Mouse (Mus musculus): Measurements from ENCODE around the gene Tekt4. TPM values are rescaled to one million over a fixed set of nuclear protein-coding genes. Genes with fewer than 3 reads are reported as not detected.

Gene Tekt4
- polyA plus RNA-seq (2015; fragmentation: Nextera tagmentation; extraction: Ambion mirVana): 5.8 and 7.4 TPM in 2 replicates

DNA sequence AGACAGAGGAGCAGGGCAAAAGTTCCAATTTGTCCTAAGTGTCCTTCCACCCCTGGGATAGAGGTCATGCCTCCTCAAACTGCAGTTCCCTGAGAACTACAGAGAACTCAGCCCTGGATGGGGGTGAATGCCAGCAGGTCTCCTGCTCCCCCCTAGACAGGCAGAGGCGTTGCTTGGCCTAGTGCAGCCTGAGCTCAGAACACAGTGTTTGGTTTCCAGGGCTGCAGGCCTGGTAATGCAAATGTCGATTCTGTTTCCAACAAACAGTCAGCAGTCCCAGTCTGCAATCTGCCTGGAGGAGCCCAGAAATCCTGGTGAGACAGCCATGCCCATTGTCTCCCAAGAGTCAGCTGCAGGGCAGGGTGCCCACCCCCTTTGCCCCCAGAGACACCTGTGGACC lies at the start of gene Tekt4:
TSS of gene Tekt4 (plus strand) at position 344 of the 400 bp plus-strand sequence.
- WGBS: 51% methylated on average over 2 of the region's 2 CpGs
- Histone ChIP-seq H3K9me3 (ENCODE audit: control insufficient read depth, low read length) (no peaks in the 10 kb centered on the region), H3K4me3 (ENCODE audit: low read length) (no peak within 1 kb of the TSS), H3K27me3 (ENCODE audit: control insufficient read depth, insufficient read depth, low read depth, low read length) (no peaks in the 10 kb centered on the region), H3K27ac (ENCODE audit: low read length) (no peak within 1 kb of the TSS), H3K4me1 (replicated peaks; ENCODE audit: control insufficient read depth, insufficient read depth, low read length) (no peaks in the 10 kb centered on the region), H3K4me2 (ENCODE audit: low read depth, low read length) (no peak within 1 kb of the TSS), H3K9ac (ENCODE audit: low read length) (no peak within 1 kb of the TSS), H3K36me3 (ENCODE audit: control insufficient read depth, insufficient read depth, low read length) (no peaks in the 10 kb centered on the region)
- no peak for ATAC-seq (ENCODE audit: low read depth)

DNA sequence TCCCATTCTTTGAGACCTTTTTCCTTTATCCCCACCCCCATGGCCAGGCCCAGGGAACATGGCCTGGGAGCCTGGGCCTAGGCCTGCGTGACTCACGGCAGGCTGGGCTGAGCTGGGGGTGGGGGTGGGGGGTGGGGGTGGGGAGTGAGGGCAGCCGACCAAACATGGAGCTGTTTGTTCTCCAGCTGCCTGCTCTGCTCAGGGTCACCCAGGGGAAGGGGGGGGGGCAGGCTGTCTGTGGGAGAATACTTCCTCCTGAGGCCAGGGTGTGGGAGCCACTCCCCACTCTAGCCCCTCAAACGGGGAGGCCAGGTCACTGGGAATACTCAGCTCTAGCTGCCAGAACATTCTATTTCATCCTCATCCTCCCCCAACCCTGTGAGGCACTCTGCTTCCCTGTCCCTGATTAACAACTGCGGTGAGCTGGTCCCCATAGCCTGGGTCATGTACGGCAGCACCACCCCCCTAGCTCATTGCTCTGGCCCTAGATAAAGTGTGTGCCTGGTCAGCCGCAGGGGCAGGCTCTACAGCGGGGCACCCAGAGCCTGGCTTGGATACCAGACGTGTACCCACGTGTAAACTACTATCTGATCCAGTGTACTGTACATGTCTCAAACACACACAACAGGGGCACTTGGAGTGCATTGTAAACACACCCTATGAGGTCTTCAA lies 49.1 kb upstream of the Tekt4 start:
- WGBS: 7% methylated on average over 10 of the region's 10 CpGs

GRCm38 (mm10) chr17:25406011-25406441 lies 48.4 kb upstream of the Tekt4 start:
- Histone ChIP-seq H3K4me1 (replicated peaks; ENCODE audit: control insufficient read depth, insufficient read depth, low read length) (peaks cover 11% of the 10 kb centered on the region), H3K9ac (ENCODE audit: low read length) (no peak overlapping the region), H3K4me3 (ENCODE audit: low read length) (no peak overlapping the region), H3K9me3 (ENCODE audit: control insufficient read depth, low read length) (no peaks in the 10 kb centered on the region), H3K36me3 (ENCODE audit: control insufficient read depth, insufficient read depth, low read length) (no peaks in the 10 kb centered on the region), H3K27ac (ENCODE audit: low read length) (no peak overlapping the region), H3K4me2 (ENCODE audit: low read depth, low read length) (no peak overlapping the region), H3K27me3 (ENCODE audit: control insufficient read depth, insufficient read depth, low read depth, low read length) (no peaks in the 10 kb centered on the region)
- no peak for ATAC-seq (ENCODE audit: low read depth)
- WGBS: 26% methylated on average over 6 of the region's 6 CpGs

More for the DNA sequence above, 49.1 kb upstream of the Tekt4 start:
- peaks cover 8% of the 10 kb centered on the region; the same call in 1 of the 2 replicates for H3K4me1 ChIP-seq (replicated peaks; ENCODE audit: control insufficient read depth, insufficient read depth, low read length)
- no peaks in the 10 kb centered on the region for H3K27me3 ChIP-seq (ENCODE audit: control insufficient read depth, insufficient read depth, low read depth, low read length)
- no peak overlapping the region for H3K9ac ChIP-seq (ENCODE audit: low read length)
- H3K36me3 ChIP-seq (ENCODE audit: control insufficient read depth, insufficient read depth, low read length): no peaks in the 10 kb centered on the region
- no peak overlapping the region for H3K27ac ChIP-seq (ENCODE audit: low read length)
- H3K4me3 ChIP-seq (ENCODE audit: low read length): no peak overlapping the region
- no peak overlapping the region for H3K4me2 ChIP-seq (ENCODE audit: low read depth, low read length)
- ATAC-seq (ENCODE audit: low read depth): peak; percentile 47
- H3K9me3 ChIP-seq (ENCODE audit: control insufficient read depth, low read length): no peaks in the 10 kb centered on the region

DNA sequence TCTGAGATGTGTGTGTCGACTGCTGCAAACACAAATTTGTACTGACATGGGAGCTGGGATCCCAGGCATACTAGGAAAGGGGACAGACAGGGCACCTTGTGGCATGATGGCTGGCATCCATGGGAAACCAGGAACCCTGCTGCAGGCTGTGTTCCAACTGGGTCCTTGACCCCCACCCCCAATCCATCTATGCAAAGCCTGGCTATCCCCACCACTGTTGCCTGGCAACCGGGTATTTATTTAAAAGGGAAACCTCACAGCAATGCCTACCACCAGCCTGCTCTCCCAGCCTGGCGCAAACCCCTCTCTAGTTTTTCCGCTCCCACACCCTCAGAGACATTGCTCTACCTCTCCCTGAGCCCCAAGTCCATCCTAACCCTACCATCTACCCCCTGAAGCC lies 47.1 kb upstream of the Tekt4 start:
- no peak overlapping the region for H3K4me2 ChIP-seq (ENCODE audit: low read depth, low read length)
- H3K36me3 ChIP-seq (ENCODE audit: control insufficient read depth, insufficient read depth, low read length): no peaks in the 10 kb centered on the region
- H3K4me1 ChIP-seq (replicated peaks; ENCODE audit: control insufficient read depth, insufficient read depth, low read length): peaks cover 11% of the 10 kb centered on the region
- H3K27me3 ChIP-seq (ENCODE audit: control insufficient read depth, insufficient read depth, low read depth, low read length): no peaks in the 10 kb centered on the region
- ATAC-seq (ENCODE audit: low read depth): no peak
- H3K27ac ChIP-seq (ENCODE audit: low read length): no peak overlapping the region
- H3K9me3 ChIP-seq (ENCODE audit: control insufficient read depth, low read length): no peaks in the 10 kb centered on the region
- no peak overlapping the region for H3K4me3 ChIP-seq (ENCODE audit: low read length)
- no peak overlapping the region for H3K9ac ChIP-seq (ENCODE audit: low read length)
- 53% methylated on average over 4 of the region's 4 CpGs for WGBS

DNA sequence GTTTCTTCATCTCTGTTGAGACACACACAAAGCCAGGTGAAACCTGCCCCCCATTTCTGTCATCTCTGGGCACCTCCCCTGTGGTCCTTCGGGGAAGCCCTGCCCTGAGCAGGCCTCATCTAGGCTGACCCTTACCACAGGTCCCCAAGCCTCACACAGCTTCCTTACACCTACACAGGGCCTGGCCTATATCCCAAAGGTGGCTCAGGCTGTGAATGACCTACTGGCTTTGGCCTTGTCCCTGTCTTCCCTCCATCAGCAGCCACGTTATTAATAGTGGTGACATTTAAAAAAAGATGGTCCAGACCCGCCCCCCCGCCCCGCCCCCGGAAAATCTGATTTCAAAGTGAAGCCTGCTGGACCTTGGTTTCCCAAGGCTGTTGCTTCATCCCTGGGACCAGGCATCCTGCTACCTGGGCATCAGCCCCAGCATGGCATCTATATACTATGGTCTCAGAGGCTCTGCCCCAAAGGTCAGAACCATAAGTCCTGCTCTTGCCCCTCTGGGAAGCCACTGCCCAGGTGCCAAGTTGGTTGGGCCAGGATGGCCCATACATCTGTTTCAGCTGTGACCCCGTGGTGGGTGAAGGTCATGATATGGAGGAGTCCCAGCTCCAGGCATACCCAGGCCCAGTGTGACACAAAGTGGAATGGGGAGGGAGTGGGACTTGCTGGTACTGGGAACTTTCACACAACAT lies 46.0 kb upstream of the Tekt4 start:
- Histone ChIP-seq H3K4me2 (ENCODE audit: low read depth, low read length) (no peak overlapping the region), H3K36me3 (ENCODE audit: control insufficient read depth, insufficient read depth, low read length) (no peaks in the 10 kb centered on the region), H3K27ac (ENCODE audit: low read length) (no peak overlapping the region), H3K4me3 (ENCODE audit: low read length) (no peak overlapping the region), H3K9ac (ENCODE audit: low read length) (no peak overlapping the region), H3K4me1 (replicated peaks; ENCODE audit: control insufficient read depth, insufficient read depth, low read length) (peaks cover 11% of the 10 kb centered on the region), H3K9me3 (ENCODE audit: control insufficient read depth, low read length) (no peaks in the 10 kb centered on the region), H3K27me3 (ENCODE audit: control insufficient read depth, insufficient read depth, low read depth, low read length) (no peaks in the 10 kb centered on the region)
- WGBS: 81% methylated on average over 7 of the region's 7 CpGs
- no peak for ATAC-seq (ENCODE audit: low read depth)

DNA sequence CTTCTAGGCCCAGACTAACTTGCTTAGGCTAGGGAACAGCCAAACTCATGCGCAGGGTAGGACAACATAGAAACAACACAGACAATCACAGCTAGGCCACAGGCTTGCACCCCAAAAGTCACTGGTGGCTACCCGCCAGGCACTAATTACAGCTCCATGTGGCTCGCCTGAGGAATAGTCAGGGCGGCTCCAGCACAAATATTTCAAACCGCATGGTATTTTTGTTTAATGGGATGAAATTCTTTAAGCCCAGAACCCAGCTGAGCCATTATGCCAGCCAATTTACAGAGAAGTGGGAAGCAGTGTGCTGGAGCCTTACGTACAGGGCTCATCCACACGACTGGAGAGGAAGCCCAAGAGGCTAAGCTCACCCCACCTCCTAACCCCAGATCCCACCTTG lies 44.8 kb upstream of the Tekt4 start:
- ATAC-seq (ENCODE audit: low read depth): no peak
- Histone ChIP-seq H3K27me3 (ENCODE audit: control insufficient read depth, insufficient read depth, low read depth, low read length) (no peaks in the 10 kb centered on the region), H3K9me3 (ENCODE audit: control insufficient read depth, low read length) (no peaks in the 10 kb centered on the region), H3K9ac (ENCODE audit: low read length) (no peak overlapping the region), H3K4me2 (ENCODE audit: low read depth, low read length) (no peak overlapping the region), H3K36me3 (ENCODE audit: control insufficient read depth, insufficient read depth, low read length) (no peaks in the 10 kb centered on the region), H3K27ac (ENCODE audit: low read length) (no peak overlapping the region), H3K4me3 (ENCODE audit: low read length) (no peak overlapping the region), H3K4me1 (replicated peaks; ENCODE audit: control insufficient read depth, insufficient read depth, low read length) (peaks cover 18% of the 10 kb centered on the region)
- WGBS: 78% methylated on average over 7 of the region's 7 CpGs

DNA sequence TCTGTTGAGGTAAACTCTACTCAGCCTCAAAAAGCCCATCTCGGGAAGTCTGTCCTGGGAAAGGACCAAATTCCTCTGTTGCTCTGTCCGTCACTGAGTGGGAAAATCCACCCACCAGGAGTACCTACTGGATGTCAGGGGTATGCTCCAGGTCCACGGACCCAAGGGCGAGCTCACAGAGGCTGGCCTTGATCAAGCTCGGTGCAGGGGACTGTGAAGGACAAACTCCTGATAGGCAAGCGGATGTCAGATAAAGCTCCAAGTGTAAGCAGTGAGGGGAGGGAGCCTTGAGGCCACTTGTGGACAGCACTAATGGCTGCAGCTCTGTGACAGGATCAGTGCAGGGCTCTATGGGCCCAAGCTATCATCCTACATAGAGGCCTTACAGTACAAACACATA lies 44.2 kb upstream of the Tekt4 start:
- H3K9me3 ChIP-seq (ENCODE audit: control insufficient read depth, low read length): no peaks in the 10 kb centered on the region
- no peak for ATAC-seq (ENCODE audit: low read depth)
- H3K4me2 ChIP-seq (ENCODE audit: low read depth, low read length): no peak overlapping the region
- no peaks in the 10 kb centered on the region for H3K27me3 ChIP-seq (ENCODE audit: control insufficient read depth, insufficient read depth, low read depth, low read length)
- H3K4me1 ChIP-seq (replicated peaks; ENCODE audit: control insufficient read depth, insufficient read depth, low read length): peaks cover 20% of the 10 kb centered on the region
- H3K36me3 ChIP-seq (ENCODE audit: control insufficient read depth, insufficient read depth, low read length): no peaks in the 10 kb centered on the region
- H3K27ac ChIP-seq (ENCODE audit: low read length): no peak overlapping the region
- WGBS: 51% methylated on average over 6 of the region's 6 CpGs
- no peak overlapping the region for H3K9ac ChIP-seq (ENCODE audit: low read length)
- H3K4me3 ChIP-seq (ENCODE audit: low read length): no peak overlapping the region

DNA sequence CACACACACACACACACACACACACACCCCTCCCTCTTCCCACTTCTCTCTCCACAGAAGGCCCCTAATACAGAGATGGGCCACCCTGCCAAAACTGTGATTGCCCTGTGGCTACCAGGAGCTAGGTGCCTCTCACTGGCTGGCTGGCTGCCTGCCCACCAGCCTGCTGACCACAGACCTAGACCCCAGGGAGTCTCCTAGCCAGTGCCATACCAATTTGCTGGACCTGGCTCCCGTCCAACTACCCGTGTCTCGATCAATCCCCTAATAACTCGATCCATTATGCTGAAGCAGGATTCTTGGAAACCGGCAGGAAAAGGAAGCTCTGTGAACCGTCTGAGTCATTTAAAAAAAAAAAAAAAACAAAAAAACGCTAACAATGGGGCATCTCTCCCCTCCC lies 43.6 kb upstream of the Tekt4 start:
- Histone ChIP-seq H3K4me3 (ENCODE audit: low read length) (no peak overlapping the region), H3K4me1 (replicated peaks; ENCODE audit: control insufficient read depth, insufficient read depth, low read length) (peaks cover 21% of the 10 kb centered on the region), H3K27ac (ENCODE audit: low read length) (no peak overlapping the region), H3K36me3 (ENCODE audit: control insufficient read depth, insufficient read depth, low read length) (no peaks in the 10 kb centered on the region), H3K9me3 (ENCODE audit: control insufficient read depth, low read length) (no peaks in the 10 kb centered on the region), H3K9ac (ENCODE audit: low read length) (no peak overlapping the region), H3K4me2 (ENCODE audit: low read depth, low read length) (no peak overlapping the region), H3K27me3 (ENCODE audit: control insufficient read depth, insufficient read depth, low read depth, low read length) (no peaks in the 10 kb centered on the region)
- ATAC-seq (ENCODE audit: low read depth): no peak
- WGBS: 32% methylated on average over 7 of the region's 7 CpGs

- H3K27ac ChIP-seq (ENCODE audit: low read length): no peak overlapping the region
- H3K36me3 ChIP-seq (ENCODE audit: control insufficient read depth, insufficient read depth, low read length): no peaks in the 10 kb centered on the region
- H3K9ac ChIP-seq (ENCODE audit: low read length): no peak overlapping the region
- H3K27me3 ChIP-seq (ENCODE audit: control insufficient read depth, insufficient read depth, low read depth, low read length): no peaks in the 10 kb centered on the region
- H3K4me3 ChIP-seq (ENCODE audit: low read length): no peak overlapping the region
- WGBS: 38% methylated on average over 4 of the region's 4 CpGs
- H3K9me3 ChIP-seq (ENCODE audit: control insufficient read depth, low read length): no peaks in the 10 kb centered on the region
- H3K4me1 ChIP-seq (replicated peaks; ENCODE audit: control insufficient read depth, insufficient read depth, low read length): peaks cover 25% of the 10 kb centered on the region
- no peak overlapping the region for H3K4me2 ChIP-seq (ENCODE audit: low read depth, low read length)
- ATAC-seq (ENCODE audit: low read depth): no peak
Measured at GRCm38 (mm10) chr17:25411251-25411650, 43.2 kb upstream of the Tekt4 start.
